Mouse (Mus musculus) bone marrow macrophage, adult 2 months (primary cell): ENCODE results near the gene Coq8b.

Experiments used
- CTCF ChIP-seq: IDR thresholded peaks from 2 replicates; pipeline ENCODE4 v1.5.1; 2012; ENCODE audit warnings: low read depth, mild to moderate bottlenecking, low read length, moderate library complexity
- POLR2A ChIP-seq: IDR thresholded peaks from 2 replicates; pipeline ENCODE4 v1.6.1; 2012; ENCODE audit warnings: mild to moderate bottlenecking, low read depth, low read length, borderline replicate concordance

GRCm38 (mm10) chr7:27258205-27258899 lies 25.5 kb downstream of the Coq8b start, which contains the start of gene Numbl:
- TF ChIP-seq POLR2A (no peak), CTCF (no peak)
